8 mouse cellular contexts compared by ENCODE assay signal in the genomic region with DNA sequence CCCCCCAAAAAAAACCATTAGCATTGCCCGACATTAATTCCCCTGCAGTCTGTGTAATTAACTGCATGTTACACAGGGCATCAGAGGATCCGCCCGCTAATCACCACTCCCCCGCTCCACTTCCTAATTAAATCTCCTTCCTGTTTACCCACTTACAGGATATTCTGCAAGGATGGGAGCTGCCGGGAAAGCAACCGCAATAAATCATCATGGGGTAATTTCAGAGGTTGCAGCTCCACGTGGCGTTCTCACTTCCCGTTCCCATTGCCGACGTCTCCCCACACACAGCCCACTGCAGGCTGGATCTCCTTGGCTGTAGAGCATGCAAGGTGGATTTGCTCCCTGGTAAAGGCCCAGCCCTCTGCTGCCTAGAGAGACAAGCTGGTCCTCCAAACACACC. TPM values are rescaled to one million over a fixed set of nuclear protein-coding genes. Genes with fewer than 3 reads are reported as not detected.
DNase-seq lines count a peak whose midpoint lies in the region; ATAC-seq and TF ChIP-seq lines count a peak whose summit lies in the region.

No protein-coding gene starts in this region.

- H3K9me3 ChIP-seq in liver, postnatal 0 days (ENCODE audit: low read length): no peaks in the 10 kb centered on the region

- H3K27ac ChIP-seq in liver, postnatal 0 days (ENCODE audit: low read depth): peak overlapping the region; percentile 41; the same call in 1 of the 2 replicates

- WGBS in liver, postnatal 0 days (ENCODE audit: insufficient replicate concordance): 16% methylated on average over 11 of the region's 11 CpGs

- H3K4me2 ChIP-seq in liver, postnatal 0 days (ENCODE audit: low read depth, low read length): no peak overlapping the region

- H3K4me3 ChIP-seq in liver, postnatal 0 days (ENCODE audit: low read depth, low read length): no peak overlapping the region

- TF ChIP-seq EP300 in liver, postnatal 0 days (IDR thresholded peaks at IDR 0.05; ENCODE audit: low read depth): peak; percentile 62

- H3K4me1 ChIP-seq in liver, postnatal 0 days (ENCODE audit: insufficient read depth): peaks cover 3% of the 10 kb centered on the region

- ATAC-seq in liver, postnatal 0 days: peak; percentile 43
- ATAC-seq in cerebellum, adult (ENCODE audit: insufficient number of reproducible peaks, low FRiP score, low TSS enrichment): no peak

- no peaks in the 10 kb centered on the region for H3K36me3 ChIP-seq in liver, postnatal 0 days (replicated peaks; ENCODE audit: insufficient read depth, low read length)

- no peak for TF ChIP-seq CTCF in liver, postnatal 0 days (IDR thresholded peaks at IDR 0.05; ENCODE audit: low read depth)

- no peak overlapping the region for H3K9ac ChIP-seq in liver, postnatal 0 days (replicated peaks)

- no peaks in the 10 kb centered on the region for H3K27me3 ChIP-seq in liver, postnatal 0 days (ENCODE audit: insufficient read depth, low read length)

- peak; percentile 13 for DNase-seq in embryo, embryonic 11 days
- DNase-seq in embryo, embryonic 9.5 days (ENCODE audit: extremely low spot score): no peak
- DNase-seq in urinary bladder, postnatal 14 days (ENCODE audit: low spot score): peak; percentile 17
- no peak for DNase-seq in urinary bladder, postnatal 25 days (ENCODE audit: low spot score)
- peak; percentile 56 for DNase-seq in liver, postnatal 0 days
- DNase-seq in yolk sac, embryonic 10.5 days (ENCODE audit: low spot score): no peak
- no peak for DNase-seq in frontal cortex, postnatal 10 days (ENCODE audit: low spot score in 2 of 2)

RNA-seq across cellular contexts. Expression of a gene that starts 45.0 kb away (rescaled TPM):
- polyA plus RNA-seq in liver, postnatal 0 days (2015; fragmentation: Nextera tagmentation; extraction: Ambion mirVana): 0.02 and 0.05 TPM in 2 replicates

Comparison
In these comparisons a context has a peak if more than half of its experiments do, and no peak if none do; other contexts are left out.
1. DNase-seq: peak in embryo, embryonic 11 days (single experiment), urinary bladder, postnatal 14 days (single experiment) and liver, postnatal 0 days (single experiment); none in embryo, embryonic 9.5 days (single experiment), urinary bladder, postnatal 25 days (single experiment), yolk sac, embryonic 10.5 days (single experiment) and frontal cortex, postnatal 10 days (0 of 2).